Mouse (Mus musculus): ENCODE measurements around the gene Cacnb3. TPM values are rescaled to one million over a fixed set of nuclear protein-coding genes. Genes with fewer than 3 reads are reported as not detected.

The Cacnb3 gene
- polyA plus RNA-seq, 1 experiment from 2014 or later: 46.9 TPM

GRCm38 (mm10) chr15:98648071-98648470 is 17.4 kb downstream of the Cacnb3 start:
- no peak for DNase-seq (ENCODE audit: low spot score)

GRCm38 (mm10) chr15:98651431-98651830 is 20.8 kb downstream of the Cacnb3 start:
- H3K4me1 ChIP-seq (replicated peaks; ENCODE audit: control insufficient read depth, insufficient read depth, low read length): no peaks in the 10 kb centered on the region
- DNase-seq (ENCODE audit: low spot score) (no peak), ATAC-seq (replicated peaks; ENCODE audit: low FRiP score) (no peak)
- WGBS: 94% methylated on average over 15 of the region's 15 CpGs
- no peak overlapping the region for H3K4me3 ChIP-seq (ENCODE audit: low read depth, low read length)
- H3K27me3 ChIP-seq (ENCODE audit: control insufficient read depth, insufficient read depth, low read length): no peaks in the 10 kb centered on the region
- H3K27ac ChIP-seq (ENCODE audit: low read depth, low read length): no peak overlapping the region
- no peak overlapping the region for H3K4me2 ChIP-seq (ENCODE audit: low read depth, low read length, severe bottlenecking)
- H3K9me3 ChIP-seq (ENCODE audit: control insufficient read depth, low read length): no peaks in the 10 kb centered on the region
- no peak overlapping the region for H3K9ac ChIP-seq (ENCODE audit: low read length)
- H3K36me3 ChIP-seq (ENCODE audit: control insufficient read depth, insufficient read depth, low read length): peaks cover 39% of the 10 kb centered on the region

More at GRCm38 (mm10) chr15:98648071-98648470, 17.4 kb downstream of the Cacnb3 start:
- WGBS: 91% methylated on average over 3 of the region's 3 CpGs
- Histone ChIP-seq H3K4me2 (ENCODE audit: low read depth, low read length, severe bottlenecking) (no peak overlapping the region), H3K4me1 (replicated peaks; ENCODE audit: control insufficient read depth, insufficient read depth, low read length) (no peaks in the 10 kb centered on the region), H3K9me3 (ENCODE audit: control insufficient read depth, low read length) (no peaks in the 10 kb centered on the region), H3K36me3 (ENCODE audit: control insufficient read depth, insufficient read depth, low read length) (peaks cover 48% of the 10 kb centered on the region), H3K9ac (ENCODE audit: low read length) (no peak overlapping the region), H3K4me3 (ENCODE audit: low read depth, low read length) (no peak overlapping the region), H3K27me3 (ENCODE audit: control insufficient read depth, insufficient read depth, low read length) (no peaks in the 10 kb centered on the region), H3K27ac (ENCODE audit: low read depth, low read length) (no peak overlapping the region)
- no peak for ATAC-seq (replicated peaks; ENCODE audit: low FRiP score)

GRCm38 (mm10) chr15:98652174-98652573 is 21.5 kb downstream of the Cacnb3 start:
- DNase-seq (ENCODE audit: low spot score): no peak
- ATAC-seq (replicated peaks; ENCODE audit: low FRiP score): no peak
- Histone ChIP-seq H3K4me3 (ENCODE audit: low read depth, low read length) (no peak overlapping the region), H3K36me3 (ENCODE audit: control insufficient read depth, insufficient read depth, low read length) (peaks cover 42% of the 10 kb centered on the region), H3K27me3 (ENCODE audit: control insufficient read depth, insufficient read depth, low read length) (no peaks in the 10 kb centered on the region), H3K4me1 (replicated peaks; ENCODE audit: control insufficient read depth, insufficient read depth, low read length) (no peaks in the 10 kb centered on the region), H3K27ac (ENCODE audit: low read depth, low read length) (no peak overlapping the region), H3K9me3 (ENCODE audit: control insufficient read depth, low read length) (no peaks in the 10 kb centered on the region), H3K4me2 (ENCODE audit: low read depth, low read length, severe bottlenecking) (no peak overlapping the region), H3K9ac (ENCODE audit: low read length) (no peak overlapping the region)
- WGBS: 93% methylated on average over 8 of the region's 8 CpGs

GRCm38 (mm10) chr15:98656982-98657751 is 26.5 kb downstream of the Cacnb3 start:
- no peaks in the 10 kb centered on the region for H3K9me3 ChIP-seq (ENCODE audit: control insufficient read depth, low read length)
- no peaks in the 10 kb centered on the region for H3K27me3 ChIP-seq (ENCODE audit: control insufficient read depth, insufficient read depth, low read length)
- 85% methylated on average over 15 of the region's 15 CpGs for WGBS
- no peak for ATAC-seq (replicated peaks; ENCODE audit: low FRiP score)
- no peak overlapping the region for H3K9ac ChIP-seq (ENCODE audit: low read length)
- no peaks in the 10 kb centered on the region for H3K4me1 ChIP-seq (replicated peaks; ENCODE audit: control insufficient read depth, insufficient read depth, low read length)
- H3K27ac ChIP-seq (ENCODE audit: low read depth, low read length): no peak overlapping the region
- H3K36me3 ChIP-seq (ENCODE audit: control insufficient read depth, insufficient read depth, low read length): peaks cover 30% of the 10 kb centered on the region
- H3K4me2 ChIP-seq (ENCODE audit: low read depth, low read length, severe bottlenecking): no peak overlapping the region
- no peak overlapping the region for H3K4me3 ChIP-seq (ENCODE audit: low read depth, low read length)
- no peak for DNase-seq (ENCODE audit: low spot score)

GRCm38 (mm10) chr15:98662198-98662566 is 31.5 kb downstream of the Cacnb3 start:
- ATAC-seq (replicated peaks; ENCODE audit: low FRiP score): no peak
- H3K4me3 ChIP-seq (ENCODE audit: low read depth, low read length): peak overlapping the region; percentile 85
- H3K27ac ChIP-seq (ENCODE audit: low read depth, low read length): peak overlapping the region; percentile 79
- no peak for DNase-seq (ENCODE audit: low spot score)
- H3K36me3 ChIP-seq (ENCODE audit: control insufficient read depth, insufficient read depth, low read length): peaks cover 14% of the 10 kb centered on the region
- H3K27me3 ChIP-seq (ENCODE audit: control insufficient read depth, insufficient read depth, low read length): no peaks in the 10 kb centered on the region
- peak overlapping the region; percentile 54 for H3K4me2 ChIP-seq (ENCODE audit: low read depth, low read length, severe bottlenecking)
- H3K9ac ChIP-seq (ENCODE audit: low read length): peak overlapping the region; percentile 96
- 1% methylated on average over 14 of the region's 14 CpGs for WGBS
- H3K4me1 ChIP-seq (replicated peaks; ENCODE audit: control insufficient read depth, insufficient read depth, low read length): no peaks in the 10 kb centered on the region
- H3K9me3 ChIP-seq (ENCODE audit: control insufficient read depth, low read length): no peaks in the 10 kb centered on the region

GRCm38 (mm10) chr15:98662567-98663545 is 32.2 kb downstream of the Cacnb3 start, which contains the start of gene Ddx23:
Gene Ddx23, minus strand, starts transcription at chr15:98662894.
- 3% methylated on average over 47 of the region's 48 CpGs for WGBS
- ATAC-seq (replicated peaks; ENCODE audit: low FRiP score): peak; percentile 96
- H3K9me3 ChIP-seq (ENCODE audit: control insufficient read depth, low read length): no peaks in the 10 kb centered on the region

GRCm38 (mm10) chr15:98664042-98664907 is 33.6 kb downstream of the Cacnb3 start:
- no peaks in the 10 kb centered on the region for H3K9me3 ChIP-seq (ENCODE audit: control insufficient read depth, low read length)
- no peak overlapping the region for H3K9ac ChIP-seq (ENCODE audit: low read length)
- no peak overlapping the region for H3K27ac ChIP-seq (ENCODE audit: low read depth, low read length)
- no peak for ATAC-seq (replicated peaks; ENCODE audit: low FRiP score)
- no peak for DNase-seq (ENCODE audit: low spot score)
- no peaks in the 10 kb centered on the region for H3K4me1 ChIP-seq (replicated peaks; ENCODE audit: control insufficient read depth, insufficient read depth, low read length)
- 83% methylated on average over 11 of the region's 11 CpGs for WGBS
- H3K27me3 ChIP-seq (ENCODE audit: control insufficient read depth, insufficient read depth, low read length): no peaks in the 10 kb centered on the region
- H3K4me2 ChIP-seq (ENCODE audit: low read depth, low read length, severe bottlenecking): no peak overlapping the region
- H3K4me3 ChIP-seq (ENCODE audit: low read depth, low read length): no peak overlapping the region
- no peaks in the 10 kb centered on the region for H3K36me3 ChIP-seq (ENCODE audit: control insufficient read depth, insufficient read depth, low read length)

More at GRCm38 (mm10) chr15:98662567-98663545, 32.2 kb downstream of the Cacnb3 start, which contains the start of gene Ddx23:
- peak within 1 kb of the TSS; percentile 96 for H3K9ac ChIP-seq (ENCODE audit: low read length)
- peak within 1 kb of the TSS; percentile 85 for H3K4me3 ChIP-seq (ENCODE audit: low read depth, low read length)
- H3K27ac ChIP-seq (ENCODE audit: low read depth, low read length): peak within 1 kb of the TSS; percentile 79
- no peaks in the 10 kb centered on the region for H3K27me3 ChIP-seq (ENCODE audit: control insufficient read depth, insufficient read depth, low read length)
- DNase-seq (ENCODE audit: low spot score): peak; percentile 97
- H3K4me1 ChIP-seq (replicated peaks; ENCODE audit: control insufficient read depth, insufficient read depth, low read length): no peaks in the 10 kb centered on the region
- H3K36me3 ChIP-seq (ENCODE audit: control insufficient read depth, insufficient read depth, low read length): peaks cover 7% of the 10 kb centered on the region
- H3K4me2 ChIP-seq (ENCODE audit: low read depth, low read length, severe bottlenecking): peak within 1 kb of the TSS; percentile 54

GRCm38 (mm10) chr15:98672592-98672991 is 42.0 kb downstream of the Cacnb3 start:
- no peak for DNase-seq (ENCODE audit: low spot score)
- Histone ChIP-seq H3K27me3 (ENCODE audit: control insufficient read depth, insufficient read depth, low read length) (peaks cover 21% of the 10 kb centered on the region), H3K4me1 (replicated peaks; ENCODE audit: control insufficient read depth, insufficient read depth, low read length) (peaks cover 25% of the 10 kb centered on the region), H3K9ac (ENCODE audit: low read length) (no peak overlapping the region), H3K4me3 (ENCODE audit: low read depth, low read length) (no peak overlapping the region), H3K27ac (ENCODE audit: low read depth, low read length) (no peak overlapping the region), H3K4me2 (ENCODE audit: low read depth, low read length, severe bottlenecking) (no peak overlapping the region), H3K9me3 (ENCODE audit: control insufficient read depth, low read length) (no peaks in the 10 kb centered on the region), H3K36me3 (ENCODE audit: control insufficient read depth, insufficient read depth, low read length) (no peaks in the 10 kb centered on the region)
- ATAC-seq (replicated peaks; ENCODE audit: low FRiP score): no peak
- WGBS: 86% methylated on average over 4 of the region's 4 CpGs
